Mouse (Mus musculus) heart, postnatal 0 days (tissue): ENCODE data around the gene Ncbp2.

ENCODE experiments used
- CTCF ChIP-seq: IDR thresholded peaks from 2 replicates; pipeline ENCODE4 v1.5.1; 2016; ENCODE audit warnings: antibody characterized with exemption, control low read depth, low read depth
- EP300 ChIP-seq: IDR thresholded peaks from 2 replicates; pipeline ENCODE4 v1.6.1; 2016; ENCODE audit warnings: antibody characterized with exemption, low read depth

DNA sequence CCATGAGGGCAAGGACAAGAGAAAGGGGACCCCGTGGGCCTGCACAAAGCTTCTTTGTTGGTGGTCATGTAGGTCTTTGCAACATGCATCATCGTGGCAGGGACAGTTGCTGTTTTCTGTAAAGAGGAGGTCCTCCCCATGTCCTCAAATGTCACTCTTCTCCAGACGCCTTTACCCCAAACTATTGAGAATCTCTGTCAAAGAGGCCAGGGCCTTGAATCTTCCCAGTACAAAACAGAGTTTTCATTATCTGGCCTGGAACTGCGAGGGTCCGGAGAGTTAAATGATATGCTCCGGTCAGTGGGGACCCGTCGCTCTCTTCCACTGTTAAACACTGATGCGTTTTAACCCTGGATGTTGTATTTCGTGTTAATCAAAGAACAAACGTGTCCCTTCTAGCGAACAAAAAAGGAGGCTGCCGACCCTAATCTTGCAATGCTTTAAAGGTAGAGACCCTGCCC is 13.7 kb upstream of the Ncbp2 start:
- TF ChIP-seq CTCF = no peak
- no peak for TF ChIP-seq EP300
